Mouse (Mus musculus) ES-E14 (cell line): ENCODE results near the gene Tpte. TPM values are rescaled to one million over a fixed set of nuclear protein-coding genes. Genes with fewer than 3 reads are reported as not detected.

Experiments
- DNase-seq: peaks from one replicate; pipeline ENCODE4 v3.0.0-alpha.2; 2013; ENCODE audit warnings: low read depth, low spot score
- H3K27ac ChIP-seq: 2 replicates; pipeline ENCODE4 v1.5.1; 2012; ENCODE audit warnings: low read depth, mild to moderate bottlenecking, low read length, moderate library complexity, mixed read lengths; ENCODE audit not compliant: poor library complexity, insufficient read depth, severe bottlenecking
- H3K36me3 ChIP-seq: 2 replicates; pipeline ENCODE4 v1.6.1; 2012; ENCODE audit warnings: mild to moderate bottlenecking, low read length, moderate library complexity, mixed read lengths; ENCODE audit not compliant: control insufficient read depth, poor library complexity, insufficient read depth, severe bottlenecking
- H3K4me1 ChIP-seq, 2 experiments: fragments of 150-350 bp in 1 of 2; sonication (generic) in 1 of 2; 2 replicates each; pipeline ENCODE4 v1.6.1; 2012; ENCODE audit warnings: low read length in 2 of 2, mild to moderate bottlenecking in 1 of 2, mixed read lengths in 1 of 2; ENCODE audit not compliant: control insufficient read depth in 2 of 2, insufficient read depth in 2 of 2, poor library complexity in 1 of 2
- H3K4me3 ChIP-seq, 2 experiments: fragments of 150-350 bp in 1 of 2; sonication (generic) in 1 of 2; 2 replicates each; pipeline ENCODE4 v1.5.1; 2012; ENCODE audit warnings: low read length in 2 of 2, low read depth in 1 of 2, mild to moderate bottlenecking in 1 of 2, mixed read lengths in 1 of 2; ENCODE audit not compliant: insufficient read depth in 1 of 2, poor library complexity in 1 of 2, severe bottlenecking in 1 of 2
- H3K9ac ChIP-seq: 2 replicates; pipeline ENCODE4 v1.6.1; 2012; ENCODE audit warnings: low read depth, mild to moderate bottlenecking, low read length, mixed read lengths; ENCODE audit not compliant: poor library complexity, insufficient read depth, severe bottlenecking
- H3K9me3 ChIP-seq: fragments of 150-350 bp; sonication (generic); 2 replicates; pipeline ENCODE4 v1.6.1; 2012; ENCODE audit warnings: low read depth, mild to moderate bottlenecking, low read length; ENCODE audit not compliant: control insufficient read depth, insufficient read depth
- CHD2 ChIP-seq: IDR thresholded peaks from 2 replicates; pipeline ENCODE4 v1.6.1; 2014; ENCODE audit warnings: mild to moderate bottlenecking, low read depth, low read length, inconsistent platforms
- HCFC1 ChIP-seq: IDR thresholded peaks from 2 replicates; pipeline ENCODE4 v1.6.1; 2012; ENCODE audit warnings: low read length, inconsistent platforms, borderline replicate concordance; ENCODE audit not compliant: insufficient read depth
- MAFK ChIP-seq: IDR thresholded peaks from 2 replicates; pipeline ENCODE4 v1.6.1; 2014; ENCODE audit warnings: mild to moderate bottlenecking, low read depth, low read length, inconsistent platforms; ENCODE audit not compliant: insufficient read depth
- ZC3H11A ChIP-seq: IDR thresholded peaks from 2 replicates; pipeline ENCODE4 v1.6.1; 2012; ENCODE audit warnings: low read depth, mild to moderate bottlenecking, inconsistent platforms, low read length, borderline replicate concordance
- ZNF384 ChIP-seq: IDR thresholded peaks from 2 replicates; pipeline ENCODE4 v1.6.1; 2012; ENCODE audit warnings: low read depth, low read length, inconsistent platforms
- in situ Hi-C, 2 experiments: fragments of 600-800 bp; cut with MboI; formaldehyde crosslinking; loops; one replicate each; pipeline ENCODE4 v1.15.1; 2025; ENCODE audit warnings: low sequenced_read_pairs in 2 of 2, inconsistent platforms in 1 of 2; ENCODE audit not compliant: unreplicated experiment in 2 of 2
- total RNA-seq: library from RNA; depleted of rRNA; stranded (reverse); fragments of 300-350 nt; gene quantifications from 2 replicates; pipeline ENCODE4 v1.2.3, GENCODE M21; 2012

Gene Tpte
- total RNA-seq, 1 experiment, result not detected

DNA sequence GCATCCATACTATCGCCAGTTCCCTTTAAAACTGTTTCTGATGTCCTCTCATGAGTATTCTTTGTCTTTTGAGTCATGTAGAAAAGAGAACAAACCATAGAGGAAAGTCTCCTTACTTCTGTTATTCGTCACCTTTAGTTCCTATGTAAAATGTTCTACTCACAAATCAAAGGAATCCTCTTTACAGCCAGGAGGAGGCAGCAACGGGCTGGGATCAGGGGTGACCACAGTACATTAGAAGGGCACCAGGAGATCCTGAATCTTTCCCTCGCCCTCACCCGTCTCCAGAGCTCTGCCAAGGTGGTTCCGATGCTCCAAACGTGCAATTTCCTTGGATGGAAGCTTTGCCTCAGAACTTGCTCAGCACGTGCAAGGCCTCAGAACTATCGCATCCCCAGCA, 28.2 kb downstream of the Tpte start:
- in situ Hi-C loops, result no loop called here
- TF ChIP-seq ZC3H11A (peak; percentile 45; the same call in 1 of the 2 replicates), MAFK (no peak), CHD2 (no peak), ZNF384 (no peak)
- no peak overlapping the region for H3K9ac ChIP-seq
- DNase-seq, result no peak
- H3K27ac ChIP-seq, result no peak overlapping the region
- H3K4me3 ChIP-seq, result no peak overlapping the region
- no peaks in the 10 kb centered on the region for H3K36me3 ChIP-seq
- no peaks in the 10 kb centered on the region for H3K4me1 ChIP-seq
- no peaks in the 10 kb centered on the region for H3K9me3 ChIP-seq

DNA sequence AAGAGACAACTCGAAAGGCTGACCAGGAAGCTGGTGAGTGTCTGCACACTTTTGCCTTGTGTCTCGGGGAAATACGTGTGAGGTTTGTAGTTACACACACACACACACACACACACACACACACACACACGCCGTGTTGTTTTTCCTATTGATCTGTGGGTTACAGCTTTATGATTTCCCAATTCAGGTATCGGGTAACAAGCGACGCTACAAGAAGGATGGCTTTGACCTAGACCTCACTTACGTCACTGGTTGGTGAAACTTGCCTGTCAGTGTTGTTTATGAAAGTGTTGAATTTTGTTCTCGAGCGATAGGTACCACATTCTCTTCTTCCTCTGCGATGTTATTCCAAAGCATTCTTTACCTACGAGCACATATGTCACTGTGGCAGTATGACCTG, 52.2 kb downstream of the Tpte start:
- in situ Hi-C loops, result no loop called here
- no peaks in the 10 kb centered on the region for H3K9me3 ChIP-seq
- H3K27ac ChIP-seq, result no peak overlapping the region
- no peak overlapping the region for H3K4me3 ChIP-seq
- H3K9ac ChIP-seq, result no peak overlapping the region
- TF ChIP-seq ZNF384 (no peak), HCFC1 (no peak), ZC3H11A (no peak), MAFK (no peak), CHD2 (no peak)
- no peaks in the 10 kb centered on the region for H3K36me3 ChIP-seq
- no peak for DNase-seq
- no peaks in the 10 kb centered on the region for H3K4me1 ChIP-seq

DNA sequence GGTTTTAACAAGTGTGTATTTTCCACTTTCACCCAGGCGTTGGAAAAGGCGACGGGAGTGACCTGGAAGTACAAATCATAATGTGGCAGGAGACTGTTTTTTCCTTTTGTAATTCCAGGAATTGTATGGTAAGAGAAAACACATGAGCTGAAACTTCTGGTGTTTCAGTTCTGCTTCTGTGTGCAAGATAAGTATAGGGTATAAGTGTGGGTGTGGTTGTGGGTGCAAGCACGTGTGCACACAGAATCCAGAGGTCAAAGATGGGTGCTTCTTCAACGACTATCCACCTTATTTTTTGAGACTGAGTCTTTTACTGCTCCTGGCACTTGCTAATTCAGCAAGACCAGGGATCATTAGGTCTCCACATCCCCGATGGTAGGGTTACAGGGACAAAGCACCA, 76.1 kb downstream of the Tpte start:
- no peaks in the 10 kb centered on the region for H3K9me3 ChIP-seq
- no peak overlapping the region for H3K27ac ChIP-seq
- H3K9ac ChIP-seq, result no peak overlapping the region
- TF ChIP-seq CHD2 (no peak), ZC3H11A (no peak), HCFC1 (no peak), MAFK (no peak)
- DNase-seq, result no peak
- H3K36me3 ChIP-seq, result no peaks in the 10 kb centered on the region
- no peak overlapping the region for H3K4me3 ChIP-seq
- H3K4me1 ChIP-seq, result no peaks in the 10 kb centered on the region
- in situ Hi-C loops, result no loop called here

- Histone ChIP-seq H3K9ac (no peak overlapping the region), H3K27ac (no peak overlapping the region), H3K9me3 (no peaks in the 10 kb centered on the region), H3K4me1 (no peaks in the 10 kb centered on the region), H3K36me3 (no peaks in the 10 kb centered on the region), H3K4me3 (no peak overlapping the region)
- TF ChIP-seq ZNF384 (no peak), ZC3H11A (no peak), HCFC1 (no peak), CHD2 (no peak)
- in situ Hi-C loops, result no loop called here
- DNase-seq, result no peak
Observed at GRCm38 (mm10) chr8:22359882-22360281, 76.6 kb downstream of the Tpte start.

DNA sequence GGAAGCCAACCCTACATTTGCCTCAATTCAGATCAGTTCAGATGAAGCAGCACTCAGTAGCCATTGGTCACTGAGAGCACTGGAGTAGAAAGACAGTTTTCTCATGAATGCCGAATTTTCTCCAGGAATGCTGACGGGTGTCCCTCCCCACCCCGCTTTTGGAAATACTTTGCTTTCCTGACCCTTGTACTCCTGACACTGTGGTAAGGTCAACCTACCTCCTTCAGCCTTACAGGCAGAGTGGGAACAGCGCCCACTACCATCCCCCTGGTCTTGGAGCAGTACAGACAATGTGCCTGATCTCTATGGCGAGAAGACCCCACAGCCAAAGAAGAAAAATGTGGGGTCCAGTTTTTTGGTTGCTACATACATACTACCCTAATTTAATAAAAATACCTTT, 93.1 kb downstream of the Tpte start:
- 0 out of 4 replicates have a peak, but pooled peaks cover 0 to 1% of the 10 kb centered on the region in 2 experiments for H3K4me1 ChIP-seq
- DNase-seq, result no peak
- no peak overlapping the region for H3K27ac ChIP-seq
- no peaks in the 10 kb centered on the region for H3K9me3 ChIP-seq
- peaks cover 16% of the 10 kb centered on the region for H3K36me3 ChIP-seq
- TF ChIP-seq ZC3H11A (no peak), ZNF384 (no peak), MAFK (no peak), CHD2 (no peak), HCFC1 (no peak)
- no peak overlapping the region for H3K9ac ChIP-seq
- no peak overlapping the region for H3K4me3 ChIP-seq
- in situ Hi-C loops, result no loop called here
